Mouse (Mus musculus) heart, adult 2 months (tissue): Measurements from ENCODE around the gene Hmgxb4.

Source experiments
- CTCF ChIP-seq: fragments of 200-600 bp; IDR thresholded peaks from 2 replicates; pipeline ENCODE4 v1.8.1; 2022; ENCODE audit warnings: antibody characterized with exemption, mild to moderate bottlenecking, moderate library complexity
- POLR2A ChIP-seq: fragments of 200-500 bp; IDR thresholded peaks from 2 replicates; pipeline ENCODE4 v1.6.1; 2011; ENCODE audit warnings: mild to moderate bottlenecking, low read depth, low read length, control low read depth; ENCODE audit not compliant: insufficient read depth

DNA sequence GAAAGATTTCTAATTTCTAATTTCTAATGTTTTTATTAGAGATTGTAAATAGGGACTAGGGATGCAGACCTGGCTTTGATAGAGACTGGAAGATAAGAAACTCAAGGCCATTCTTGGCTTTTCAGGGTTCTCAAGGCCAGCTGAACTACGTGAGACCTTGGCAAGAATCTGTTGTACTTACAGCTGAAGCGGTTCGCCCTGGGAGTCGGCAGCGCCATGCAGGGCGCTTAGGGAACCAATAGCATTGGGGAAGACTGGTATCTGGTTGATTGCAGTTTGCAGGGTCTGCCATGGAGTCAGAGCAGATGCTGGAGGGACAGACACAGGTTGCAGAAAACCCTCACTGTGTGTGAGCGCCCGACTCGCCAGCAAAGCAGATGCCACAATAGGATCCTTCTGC, 85.7 kb downstream of the Hmgxb4 start:
- TF ChIP-seq CTCF (no peak), POLR2A (no peak)
